In genomic region chr10:21083391-21083918, GRCm38 (mm10) we compare ENCODE assay signal across 12 mouse cellular contexts.
A peak's percentile ranks its signal among the peaks of the same experiment; 100 is the strongest.
DNase-seq lines count a peak whose midpoint lies in the region; ATAC-seq and TF ChIP-seq lines count a peak whose summit lies in the region.
"Had no signal": no experiment of that assay in that cellular context is flagged by ENCODE, and none has a peak within 500 bp of the region (broad histone marks: within the 10 kb centered on the region; RNA-seq: fewer than 3 reads in every experiment).

No protein-coding gene starts in this region.

- no peak for TF ChIP-seq CTCF in lung, embryonic 14.5 days (IDR thresholded peaks at IDR 0.05; ENCODE audit: low read depth)
- TF ChIP-seq CTCF in bone marrow, adult 2 months (IDR thresholded peaks at IDR 0.05; ENCODE audit: control insufficient read depth, insufficient read depth, low read length), result no peak
- no peak for TF ChIP-seq CTCF in hindbrain, postnatal 0 days (IDR thresholded peaks at IDR 0.05; ENCODE audit: low read depth)

- 64% methylated on average over 8 of the region's 8 CpGs for WGBS in lung, embryonic 14.5 days
- WGBS in bone marrow, adult 2 months, result 3% methylated on average over 8 of the region's 8 CpGs
- WGBS in hindbrain, postnatal 0 days, result 43% methylated on average over 8 of the region's 8 CpGs

- no peak overlapping the region for H3K9ac ChIP-seq in lung, embryonic 14.5 days
- H3K9ac ChIP-seq in hindbrain, postnatal 0 days (replicated peaks; ENCODE audit: low read length), result no peak overlapping the region
- H3K9ac ChIP-seq: embryonic facial prominence, embryonic 13.5 days; liver, embryonic 15.5 days had no signal

- H3K36me3 ChIP-seq in lung, embryonic 14.5 days (ENCODE audit: insufficient read depth), result no peaks in the 10 kb centered on the region
- H3K36me3 ChIP-seq in hindbrain, postnatal 0 days (ENCODE audit: insufficient read depth, low read length), result peaks cover 4% of the 10 kb centered on the region; the same call in 1 of the 2 replicates
- H3K36me3 ChIP-seq: embryonic facial prominence, embryonic 13.5 days; liver, embryonic 15.5 days had no signal

- H3K9me3 ChIP-seq in lung, embryonic 14.5 days (ENCODE audit: low read depth, low read length), result no peaks in the 10 kb centered on the region
- no peaks in the 10 kb centered on the region for H3K9me3 ChIP-seq in hindbrain, postnatal 0 days (ENCODE audit: low read length)
- H3K9me3 ChIP-seq: embryonic facial prominence, embryonic 13.5 days; liver, embryonic 15.5 days had no signal

- no peaks in the 10 kb centered on the region for H3K27me3 ChIP-seq in lung, embryonic 14.5 days (ENCODE audit: insufficient read depth, low read length)
- H3K27me3 ChIP-seq in hindbrain, postnatal 0 days (ENCODE audit: insufficient read depth, low read length), result no peaks in the 10 kb centered on the region
- H3K27me3 ChIP-seq: embryonic facial prominence, embryonic 13.5 days; liver, embryonic 15.5 days had no signal

- no peak for TF ChIP-seq POLR2A in bone marrow, adult 2 months (IDR thresholded peaks at IDR 0.05; ENCODE audit: borderline replicate concordance, control insufficient read depth, low read depth, low read length)

- ATAC-seq in lung, embryonic 14.5 days (ENCODE audit: insufficient read depth), result no peak
- ATAC-seq in hindbrain, postnatal 0 days, result peak; percentile 72

- H3K27ac ChIP-seq in lung, embryonic 14.5 days (ENCODE audit: low read depth), result no peak overlapping the region
- H3K27ac ChIP-seq in bone marrow, adult 2 months (ENCODE audit: control insufficient read depth, insufficient read depth, low read depth, low read length, poor library complexity), result peak overlapping the region; percentile 59; the same call in 1 of the 2 replicates
- H3K27ac ChIP-seq in hindbrain, postnatal 0 days, result peak overlapping the region; percentile 59; the same call in 1 of the 2 replicates
- H3K27ac ChIP-seq: embryonic facial prominence, embryonic 13.5 days; liver, embryonic 15.5 days had no signal

- H3K4me1 ChIP-seq in lung, embryonic 14.5 days (ENCODE audit: insufficient read depth), result no peaks in the 10 kb centered on the region
- H3K4me1 ChIP-seq in bone marrow, adult 2 months (ENCODE audit: control insufficient read depth, insufficient read depth, low read length), result peaks cover 7% of the 10 kb centered on the region
- 0 out of 2 replicates have a peak, but pooled peaks cover 11% of the 10 kb centered on the region for H3K4me1 ChIP-seq in hindbrain, postnatal 0 days (ENCODE audit: insufficient read depth, low read length)
- H3K4me1 ChIP-seq: embryonic facial prominence, embryonic 13.5 days; liver, embryonic 15.5 days had no signal

- no peak overlapping the region for H3K4me3 ChIP-seq in lung, embryonic 14.5 days (ENCODE audit: low read depth, low read length)
- H3K4me3 ChIP-seq in bone marrow, adult 2 months (replicated peaks; ENCODE audit: control insufficient read depth, low read depth, low read length), result no peak overlapping the region
- H3K4me3 ChIP-seq in hindbrain, postnatal 0 days (ENCODE audit: low read length), result no peak overlapping the region
- H3K4me3 ChIP-seq: embryonic facial prominence, embryonic 13.5 days; liver, embryonic 15.5 days had no signal

- intact Hi-C loops in gastrocnemius, postnatal 36 days (cut with DNase I), result no loop called here

- H3K4me2 ChIP-seq in lung, embryonic 14.5 days, result no peak overlapping the region
- no peak overlapping the region for H3K4me2 ChIP-seq in hindbrain, postnatal 0 days (ENCODE audit: low read depth, low read length)
- H3K4me2 ChIP-seq: embryonic facial prominence, embryonic 13.5 days; liver, embryonic 15.5 days had no signal

- peak; percentile 77 for DNase-seq in lung, embryonic 14.5 days
- no peak for DNase-seq in lung, postnatal 25 days (ENCODE audit: low spot score)
- DNase-seq in cerebellum, postnatal 36 days, result peak; percentile 63 to 79
- DNase-seq in hindbrain, postnatal 0 days (ENCODE audit: low spot score), result peak; percentile 78
- no peak for DNase-seq in layer of hippocampus, postnatal 14 days (ENCODE audit: low spot score in 2 of 2)
- DNase-seq in c-Kit-positive CD71-positive TER-119-positive erythroid progenitor cells, embryonic 14.5 days (ENCODE audit: low spot score), result no peak
- no peak for DNase-seq in gastrocnemius, postnatal 36 days
- DNase-seq: adrenal gland, postnatal 10 days; right cerebral cortex, postnatal 4 days had no signal

Comparison
In these comparisons a context has a peak if more than half of its experiments do, and no peak if none do; other contexts are left out.
1. DNase-seq: peak in lung, embryonic 14.5 days (single experiment), cerebellum, postnatal 36 days (2 of 2) and hindbrain, postnatal 0 days (single experiment); none in lung, postnatal 25 days (single experiment), layer of hippocampus, postnatal 14 days (0 of 2), c-Kit-positive CD71-positive TER-119-positive erythroid progenitor cells, embryonic 14.5 days (single experiment) and gastrocnemius, postnatal 36 days (0 of 2).